Mouse (Mus musculus) cortical plate, adult 2 months (tissue): ENCODE results near the gene 1700019D03Rik. TPM values are rescaled to one million over a fixed set of nuclear protein-coding genes. Genes with fewer than 3 reads are reported as not detected.

Source experiments
- H3K27ac ChIP-seq: fragments of 200-500 bp; 2 replicates; pipeline ENCODE4 v1.5.1; 2012; ENCODE audit warnings: low read length, control low read depth, inconsistent platforms; ENCODE audit not compliant: insufficient read depth
- H3K4me1 ChIP-seq: fragments of 200-500 bp; 2 replicates; pipeline ENCODE4 v1.6.1; 2011; ENCODE audit warnings: low read length; ENCODE audit not compliant: control insufficient read depth, insufficient read depth
- H3K4me3 ChIP-seq: fragments of 200-500 bp; 2 replicates; pipeline ENCODE4 v1.5.1; 2011; ENCODE audit warnings: mild to moderate bottlenecking, low read length, control low read depth; ENCODE audit not compliant: insufficient read depth
- CTCF ChIP-seq: fragments of 200-500 bp; IDR thresholded peaks from 2 replicates; pipeline ENCODE4 v1.5.1; 2011; ENCODE audit warnings: mild to moderate bottlenecking, control low read depth, low read length; ENCODE audit not compliant: insufficient read depth; ENCODE audit errors: extremely low read depth
- POLR2A ChIP-seq: fragments of 200-500 bp; IDR thresholded peaks from 2 replicates; pipeline ENCODE4 v1.6.1; 2011; ENCODE audit warnings: mild to moderate bottlenecking, low read length, control low read depth; ENCODE audit not compliant: insufficient read depth; ENCODE audit errors: extremely low read depth
- polyA plus RNA-seq: library from polyadenylated mRNA; depleted of rRNA; stranded (reverse); fragments of >200 nt; gene quantifications from 2 replicates; pipeline ENCODE4 v1.2.3, GENCODE M21; 2012; rRNA removed

1700019D03Rik gene
- polyA plus RNA-seq, 1 experiment, result 13.1 TPM

- TF ChIP-seq POLR2A (no peak), CTCF (no peak)
Measured at GRCm38 (mm10) chr1:52916655-52917054, 103.3 kb downstream of the 1700019D03Rik start.

GRCm38 (mm10) chr1:52909783-52910182 lies 110.2 kb downstream of the 1700019D03Rik start:
- Histone ChIP-seq H3K4me3 (no peak overlapping the region), H3K4me1 (no peaks in the 10 kb centered on the region), H3K27ac (no peak overlapping the region)
- TF ChIP-seq POLR2A, result no peak
- TF ChIP-seq CTCF, result no peak

More at GRCm38 (mm10) chr1:52916655-52917054, 103.3 kb downstream of the 1700019D03Rik start:
- Histone ChIP-seq H3K27ac (no peak overlapping the region), H3K4me1 (0 out of 2 replicates have a peak, but pooled peaks cover 2% of the 10 kb centered on the region), H3K4me3 (no peak overlapping the region)

GRCm38 (mm10) chr1:52884208-52884607 lies 135.8 kb downstream of the 1700019D03Rik start:
- H3K4me1 ChIP-seq, result 0 out of 2 replicates have a peak, but pooled peaks cover 1% of the 10 kb centered on the region
- TF ChIP-seq POLR2A, result no peak
- no peak for TF ChIP-seq CTCF
- H3K4me3 ChIP-seq, result no peak overlapping the region
- no peak overlapping the region for H3K27ac ChIP-seq

Other genes starting within 250 kb of the 1700019D03Rik start
- gene Inpp1, start 202.5 kb downstream of the 1700019D03Rik start, polyA plus RNA-seq, result 26.4 and 31.2 TPM in 2 replicates
- gene Hibch, start 175.2 kb downstream of the 1700019D03Rik start, polyA plus RNA-seq, result 18.3 and 19.9 TPM in 2 replicates
- gene Mstn, start 41.5 kb upstream of the 1700019D03Rik start, polyA plus RNA-seq, result 0.13 and 0.23 TPM in 2 replicates
- gene 1700019A02Rik, start 167.5 kb upstream of the 1700019D03Rik start, polyA plus RNA-seq, result not detected in 2 replicates